Mouse (Mus musculus): ENCODE data around the gene Colgalt2.

Gene Colgalt2

GRCm38 (mm10) chr1:152496831-152497230 is 97.2 kb downstream of the Colgalt2 start:
- no peak for DNase-seq (ENCODE audit: low spot score)

GRCm38 (mm10) chr1:152497581-152497980 is 98.0 kb downstream of the Colgalt2 start:
- DNase-seq (ENCODE audit: low spot score), result peak; percentile 27

GRCm38 (mm10) chr1:152499802-152500201 is 100.2 kb downstream of the Colgalt2 start:
- no peak for DNase-seq (ENCODE audit: low spot score)

GRCm38 (mm10) chr1:152506175-152506574 is 106.5 kb downstream of the Colgalt2 start:
- DNase-seq (ENCODE audit: low spot score), result no peak

GRCm38 (mm10) chr1:152506726-152507125 is 107.1 kb downstream of the Colgalt2 start:
- DNase-seq (ENCODE audit: low spot score), result no peak

GRCm38 (mm10) chr1:152508481-152509220 is 109.0 kb downstream of the Colgalt2 start:
- no peak for DNase-seq (ENCODE audit: low spot score)

GRCm38 (mm10) chr1:152511237-152511636 is 111.6 kb downstream of the Colgalt2 start:
- DNase-seq (ENCODE audit: low spot score), result no peak

- no peak for DNase-seq (ENCODE audit: low spot score)
Measured at GRCm38 (mm10) chr1:152514256-152514655, 114.6 kb downstream of the Colgalt2 start.

GRCm38 (mm10) chr1:152517057-152517570 is 117.5 kb downstream of the Colgalt2 start:
- no peak for DNase-seq (ENCODE audit: low spot score)

- peak; percentile 38 for DNase-seq (ENCODE audit: low spot score)
Measured at GRCm38 (mm10) chr1:152518971-152519370, 119.3 kb downstream of the Colgalt2 start.

- no peak for DNase-seq (ENCODE audit: low spot score)
Measured at GRCm38 (mm10) chr1:152520798-152521575, 121.4 kb downstream of the Colgalt2 start.

GRCm38 (mm10) chr1:152522226-152522625 is 122.6 kb downstream of the Colgalt2 start:
- DNase-seq (ENCODE audit: low spot score), result no peak

GRCm38 (mm10) chr1:152523292-152523691 is 123.7 kb downstream of the Colgalt2 start:
- no peak for DNase-seq (ENCODE audit: low spot score)

- no peak for DNase-seq (ENCODE audit: low spot score)
Measured at GRCm38 (mm10) chr1:152524098-152524892, 124.7 kb downstream of the Colgalt2 start.

GRCm38 (mm10) chr1:152524987-152525648 is 125.5 kb downstream of the Colgalt2 start:
- DNase-seq (ENCODE audit: low spot score), result peak; percentile 57

GRCm38 (mm10) chr1:152526154-152526553 is 126.5 kb downstream of the Colgalt2 start:
- no peak for DNase-seq (ENCODE audit: low spot score)

GRCm38 (mm10) chr1:152528214-152528613 is 128.6 kb downstream of the Colgalt2 start:
- no peak for DNase-seq (ENCODE audit: low spot score)

GRCm38 (mm10) chr1:152528778-152529177 is 129.1 kb downstream of the Colgalt2 start:
- DNase-seq (ENCODE audit: low spot score), result no peak

GRCm38 (mm10) chr1:152531498-152531897 is 131.9 kb downstream of the Colgalt2 start:
- DNase-seq (ENCODE audit: low spot score), result peak; percentile 42

- DNase-seq (ENCODE audit: low spot score), result no peak
Measured at GRCm38 (mm10) chr1:152534531-152534930, 134.9 kb downstream of the Colgalt2 start.

- peak; percentile 49 for DNase-seq (ENCODE audit: low spot score)
Measured at GRCm38 (mm10) chr1:152536416-152537018, 136.9 kb downstream of the Colgalt2 start.

Measured in yolk sac, embryonic 10.5 days (tissue).